Mouse (Mus musculus): ENCODE results near the gene Mipep.

Mipep gene

DNA sequence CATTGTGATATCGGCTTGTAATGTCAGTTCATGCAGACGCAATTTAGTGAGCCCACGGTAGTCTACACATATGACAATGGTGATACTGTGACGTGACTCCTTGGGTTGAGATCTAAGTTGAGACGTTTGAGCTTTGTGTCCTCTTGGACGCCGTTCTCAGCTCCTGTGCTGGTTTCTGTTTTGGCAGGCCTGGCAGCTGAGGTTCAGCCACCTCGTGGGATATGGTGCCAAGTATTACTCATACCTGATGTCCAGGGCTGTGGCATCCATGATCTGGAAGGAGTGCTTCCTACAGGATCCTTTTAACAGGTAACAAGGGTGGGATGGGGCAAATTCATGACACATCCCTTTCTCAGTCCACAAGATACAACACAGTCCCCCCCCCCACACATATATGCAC, 87.5 kb downstream of the Mipep start:
- DNase-seq (ENCODE audit: low spot score), result no peak

DNA sequence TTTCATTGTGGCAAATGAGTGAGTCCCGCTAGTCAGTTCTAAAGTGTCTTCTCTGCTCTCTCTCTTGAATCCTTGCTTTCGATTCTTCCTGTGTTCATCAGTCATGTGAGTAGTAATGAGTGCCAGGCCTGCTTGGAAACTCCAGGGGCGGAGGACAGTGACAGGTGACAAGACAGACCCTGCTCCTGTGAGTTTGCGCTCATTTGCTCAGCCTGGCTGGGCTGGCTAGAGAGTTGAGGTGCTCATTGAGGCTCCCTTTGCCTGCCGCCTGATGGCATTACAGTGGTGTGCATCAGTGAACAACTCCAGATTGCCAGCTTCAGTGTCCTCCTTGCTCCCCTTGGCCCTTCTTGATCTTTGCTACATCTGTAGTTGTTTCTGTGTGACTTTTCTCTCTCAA, 97.7 kb downstream of the Mipep start:
- DNase-seq (ENCODE audit: low spot score), result no peak

DNA sequence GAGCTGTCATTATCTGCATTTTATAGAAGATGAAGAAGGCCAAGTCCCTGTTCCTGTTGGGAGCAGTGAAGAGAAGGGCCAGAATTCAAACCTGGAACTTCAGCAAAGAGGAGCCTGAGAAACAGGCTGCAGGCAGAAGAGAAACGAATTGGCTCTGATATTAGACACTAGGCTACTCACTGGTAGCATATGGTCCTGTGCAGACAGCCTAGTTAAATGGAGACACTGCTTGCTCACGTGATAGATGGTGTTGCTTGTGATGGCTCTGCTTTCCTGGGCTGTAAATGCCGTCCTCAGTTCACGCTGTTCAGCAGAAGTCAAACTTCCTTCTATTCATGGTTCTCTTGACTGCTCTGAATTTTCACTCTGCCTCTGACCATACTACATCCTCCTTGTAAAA, 98.3 kb downstream of the Mipep start:
- no peak for DNase-seq (ENCODE audit: low spot score)

DNA sequence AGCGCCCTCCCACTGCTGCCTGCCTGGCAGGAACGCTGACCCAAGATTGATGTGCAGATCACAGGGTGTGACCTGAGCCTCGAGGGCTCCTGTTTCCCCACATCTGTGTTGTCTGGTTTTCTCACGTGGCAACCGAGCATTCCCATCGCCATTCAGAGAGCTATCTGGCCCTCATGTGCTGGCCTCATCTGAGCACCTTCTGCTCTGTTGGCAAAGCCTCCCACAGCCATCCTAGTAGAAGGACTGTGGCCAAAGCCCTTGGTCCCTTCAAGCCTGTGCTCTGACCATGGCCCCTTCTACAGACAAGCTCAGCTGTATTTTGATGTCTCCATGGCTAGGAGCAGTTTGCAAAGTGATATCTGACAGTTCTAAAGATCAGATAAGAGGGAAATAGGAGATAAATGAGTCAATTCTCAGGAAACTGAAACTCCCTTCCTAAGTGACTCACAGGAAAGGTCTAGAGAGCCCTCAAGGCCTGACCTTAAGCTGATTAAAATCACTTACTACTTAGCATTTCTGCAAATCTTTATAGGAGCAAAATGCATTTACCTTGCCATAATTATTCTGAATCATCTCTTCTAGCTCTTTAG, 101.1 kb downstream of the Mipep start:
- DNase-seq (ENCODE audit: low spot score), result no peak

DNA sequence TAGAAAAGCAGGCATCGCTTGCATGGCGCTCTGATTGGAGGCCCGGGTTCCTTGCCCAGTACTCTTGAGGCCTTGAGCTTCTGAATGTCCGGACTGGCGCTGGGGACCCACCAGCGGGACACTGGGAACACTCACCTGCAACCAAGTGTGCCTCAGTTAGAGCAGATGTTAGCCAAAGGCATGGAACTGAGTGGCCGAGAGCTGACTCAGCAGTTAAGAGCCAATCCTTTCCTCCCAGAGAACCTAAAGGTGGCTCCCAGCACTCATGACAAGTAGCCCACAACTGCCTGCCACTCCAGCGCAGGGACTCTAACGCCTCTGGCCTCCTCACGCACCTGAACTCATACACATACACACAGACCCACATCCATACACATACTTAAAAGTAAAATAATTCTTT, 109.5 kb downstream of the Mipep start:
- no peak for DNase-seq (ENCODE audit: low spot score)

DNA sequence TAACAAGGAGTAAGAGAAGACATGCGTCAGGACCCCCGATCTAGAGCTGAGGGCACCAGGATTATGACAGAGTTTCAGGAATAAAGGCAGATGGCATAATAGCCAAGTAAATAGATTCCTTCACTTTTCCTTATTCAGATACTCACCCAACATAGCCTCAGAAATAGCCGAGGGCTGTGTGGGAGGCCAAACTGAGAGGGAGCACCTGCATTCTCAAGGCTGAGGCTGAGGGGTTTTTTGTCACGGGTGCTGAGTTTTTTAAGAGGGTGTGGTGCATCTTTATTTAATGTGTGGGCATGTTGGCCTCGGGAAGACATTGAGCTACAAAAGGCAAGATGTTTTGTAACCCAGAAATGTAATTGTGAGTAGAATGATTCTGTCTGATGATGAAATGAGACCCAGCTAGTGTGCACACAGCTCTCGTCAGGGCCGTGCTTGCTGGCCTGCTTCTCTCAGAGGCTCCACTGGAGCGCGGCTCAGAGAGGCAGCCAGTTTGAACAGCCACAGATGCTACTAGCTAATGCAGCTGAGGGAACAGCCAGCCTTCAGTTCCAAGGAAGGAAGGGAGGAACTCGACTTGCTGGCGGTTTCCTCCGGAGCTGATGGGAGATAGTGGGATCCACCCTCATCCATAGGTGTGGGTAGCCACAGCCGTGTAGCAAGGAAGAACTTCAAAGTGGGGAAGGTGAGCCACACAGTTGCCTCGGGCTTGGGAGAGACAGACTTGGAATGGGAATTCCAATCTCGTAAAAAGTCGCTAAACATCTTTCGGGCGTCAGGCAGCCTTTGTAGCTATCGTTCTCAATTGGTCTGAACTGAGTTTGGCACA, 111.0 kb downstream of the Mipep start:
- no peak for DNase-seq (ENCODE audit: low spot score)

DNA sequence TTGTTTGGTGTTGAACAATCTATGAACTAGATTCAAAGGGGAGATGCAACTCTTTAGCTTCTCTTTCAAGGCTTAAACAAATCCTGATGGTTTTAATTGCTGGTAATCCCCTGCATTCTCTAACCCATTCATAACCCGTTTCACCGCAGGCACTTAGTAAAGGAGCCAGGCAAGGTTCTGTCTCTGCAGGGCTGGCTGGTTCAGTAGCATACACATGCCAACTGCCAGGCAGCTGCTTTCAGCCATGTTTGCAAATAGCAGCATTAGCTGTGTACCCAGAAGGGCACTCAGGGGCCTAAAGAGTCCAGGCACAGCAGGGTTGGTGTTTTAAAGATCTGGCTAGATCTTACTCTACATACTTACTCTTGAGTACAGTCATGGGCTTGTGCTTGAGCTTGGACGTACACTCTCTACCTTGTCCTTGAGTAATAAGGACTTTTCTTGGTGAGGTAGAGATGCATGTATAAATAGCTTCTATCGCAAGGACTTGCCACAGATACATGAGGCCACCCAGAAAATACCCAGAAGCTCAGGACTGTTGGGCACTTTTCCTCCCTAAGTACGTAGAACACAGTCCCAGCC, 113.8 kb downstream of the Mipep start:
- no peak for DNase-seq (ENCODE audit: low spot score)

DNA sequence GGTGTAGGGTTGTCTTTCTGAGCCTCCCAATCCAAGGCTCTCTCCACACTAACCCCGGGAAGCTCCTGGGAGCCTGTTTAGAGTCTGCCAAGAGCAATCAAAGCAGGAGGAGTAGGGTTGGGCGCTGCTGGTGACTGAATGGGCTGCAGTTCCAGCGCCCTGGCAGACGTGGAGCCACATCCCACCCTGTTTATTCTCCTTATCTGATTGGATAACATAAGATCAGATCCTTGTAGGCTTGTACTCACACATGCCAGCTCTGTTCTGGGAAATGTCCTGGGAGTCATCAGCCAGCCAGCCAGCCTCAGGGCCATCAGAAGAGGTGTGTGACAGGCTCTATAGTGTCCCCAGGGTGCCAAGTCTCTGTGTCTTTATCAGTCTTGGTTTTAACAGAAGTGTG, 120.1 kb downstream of the Mipep start:
- DNase-seq (ENCODE audit: low spot score), result no peak

DNA sequence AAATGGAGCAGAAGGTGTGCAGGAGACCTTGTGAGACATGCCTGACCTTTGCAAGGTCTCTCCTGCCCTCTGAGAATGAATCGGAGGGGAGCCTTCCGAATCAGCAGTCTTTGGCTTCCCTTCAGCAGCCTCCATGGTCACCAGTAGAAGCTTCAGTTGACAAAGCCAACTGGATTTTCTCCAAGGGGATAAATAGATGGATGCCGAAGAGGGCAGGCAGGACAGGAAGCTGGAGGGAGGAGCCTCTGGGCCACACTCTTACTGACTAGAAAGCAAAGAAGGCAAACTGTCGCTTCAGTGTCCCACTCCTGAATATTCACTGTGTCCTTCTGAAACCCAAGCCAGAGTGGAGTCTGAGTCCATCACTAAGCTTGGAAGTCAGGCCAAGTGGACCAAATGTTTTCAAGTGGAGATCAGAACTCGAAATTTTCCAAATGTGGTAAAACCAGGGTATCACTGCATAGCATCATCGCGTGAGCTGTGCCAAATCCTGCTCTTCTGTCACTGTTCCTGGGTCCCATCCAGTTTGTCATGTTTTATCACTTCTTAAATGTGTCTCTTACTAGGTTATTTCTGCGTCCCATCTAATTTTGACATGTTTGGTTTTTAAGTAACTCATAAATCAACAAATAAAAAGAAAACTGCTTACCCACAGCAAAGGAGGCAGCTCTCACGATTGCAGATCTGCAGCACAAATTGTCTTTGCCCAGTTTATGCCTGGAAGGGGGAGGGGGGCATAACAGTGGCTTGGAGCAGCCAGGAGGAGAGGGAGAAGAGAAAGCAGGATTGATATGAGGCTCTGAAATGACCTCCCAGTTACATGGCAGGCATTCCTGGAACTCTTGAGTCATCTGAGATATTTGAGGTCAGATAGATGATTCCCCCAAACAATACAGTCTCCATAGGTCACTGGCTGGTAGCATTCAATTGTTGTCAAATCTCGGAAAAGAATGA, 122.3 kb downstream of the Mipep start:
- DNase-seq (ENCODE audit: low spot score), result no peak

DNA sequence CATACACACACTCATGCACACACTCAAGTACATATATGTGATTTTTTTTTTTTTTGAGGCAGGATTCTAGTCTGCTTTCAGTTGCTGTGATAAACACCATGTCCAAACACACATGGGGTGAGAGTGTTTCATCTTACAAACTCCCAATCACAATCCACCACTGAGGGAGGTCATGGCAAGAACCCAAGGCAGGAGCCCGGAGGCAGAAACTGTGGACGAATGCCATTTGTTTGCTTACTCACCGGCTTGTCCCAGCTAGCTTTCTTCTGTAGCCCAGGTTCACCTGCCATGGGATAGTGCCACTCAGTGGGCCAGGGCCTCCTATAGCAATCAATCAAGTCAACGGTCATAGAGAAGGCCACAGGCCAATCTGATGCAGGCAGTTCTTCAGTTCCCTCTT, 125.0 kb downstream of the Mipep start:
- no peak for DNase-seq (ENCODE audit: low spot score)

DNA sequence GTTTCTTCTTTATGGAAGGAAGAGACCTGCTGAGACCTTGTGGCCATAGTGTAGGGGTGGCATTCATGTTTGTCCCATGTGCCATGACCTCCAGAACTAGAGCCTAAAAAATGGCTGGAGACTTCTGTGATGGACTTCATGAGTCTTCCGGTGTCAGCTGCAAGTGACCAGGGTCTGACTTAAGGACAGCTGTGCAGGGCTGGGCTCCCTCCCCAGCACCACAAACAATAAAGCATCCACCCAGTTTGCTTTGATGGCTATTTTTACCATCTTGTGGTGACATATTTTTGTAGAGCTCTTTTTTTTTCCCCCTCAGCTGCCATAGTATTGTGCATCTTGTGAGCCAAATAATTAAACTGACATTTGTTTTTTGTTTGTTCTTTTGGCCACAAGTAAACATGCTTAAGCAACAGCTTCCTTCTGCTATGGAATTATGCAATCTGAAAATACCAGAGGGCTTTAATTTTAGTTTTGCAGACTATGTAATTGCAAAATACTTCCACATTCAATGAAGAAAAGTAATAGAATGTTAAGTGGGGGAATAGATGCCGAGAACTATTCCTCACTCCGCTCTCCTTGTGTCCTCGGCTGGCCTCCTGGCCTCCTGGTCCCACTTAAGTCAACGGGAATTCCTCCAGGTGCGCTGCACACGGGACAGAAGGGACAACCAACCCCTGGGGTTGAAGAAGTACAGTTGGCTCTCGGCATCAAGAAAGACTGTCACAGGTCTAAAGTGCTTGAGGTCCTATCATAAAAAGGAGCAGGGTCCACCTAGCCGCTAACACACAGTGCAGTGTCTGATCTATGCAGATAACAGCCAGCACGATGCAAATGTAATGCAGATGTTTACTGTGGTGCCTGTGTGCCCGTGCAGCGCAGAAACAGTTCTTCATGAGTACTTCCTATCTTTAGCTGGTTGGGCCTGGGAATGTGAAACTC, 126.4 kb downstream of the Mipep start:
- DNase-seq (ENCODE audit: low spot score), result no peak

DNA sequence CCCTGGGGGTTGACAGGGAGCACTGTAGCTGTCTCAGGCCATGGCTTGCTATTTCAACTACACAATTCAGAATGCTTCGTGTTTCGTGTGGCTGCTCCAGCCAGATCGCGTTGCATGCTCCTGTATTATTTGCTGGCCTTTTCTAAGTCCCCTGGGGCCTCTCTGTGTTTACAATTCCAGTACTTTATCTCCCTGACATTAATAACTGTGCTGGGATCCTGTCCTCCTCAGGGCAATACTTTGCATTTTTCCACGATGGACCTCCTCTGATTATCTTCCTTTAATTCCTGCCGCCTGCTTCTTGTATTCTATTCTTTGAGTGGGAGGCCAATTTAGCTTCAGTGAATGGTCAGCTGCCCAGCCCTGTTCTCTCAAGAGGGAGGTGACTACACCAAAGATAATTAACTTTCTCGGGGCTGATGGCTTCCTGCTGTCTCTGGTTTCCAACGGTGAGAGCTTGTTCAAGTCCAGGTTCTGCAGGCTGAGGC, 128.7 kb downstream of the Mipep start:
- DNase-seq (ENCODE audit: low spot score), result no peak

DNA sequence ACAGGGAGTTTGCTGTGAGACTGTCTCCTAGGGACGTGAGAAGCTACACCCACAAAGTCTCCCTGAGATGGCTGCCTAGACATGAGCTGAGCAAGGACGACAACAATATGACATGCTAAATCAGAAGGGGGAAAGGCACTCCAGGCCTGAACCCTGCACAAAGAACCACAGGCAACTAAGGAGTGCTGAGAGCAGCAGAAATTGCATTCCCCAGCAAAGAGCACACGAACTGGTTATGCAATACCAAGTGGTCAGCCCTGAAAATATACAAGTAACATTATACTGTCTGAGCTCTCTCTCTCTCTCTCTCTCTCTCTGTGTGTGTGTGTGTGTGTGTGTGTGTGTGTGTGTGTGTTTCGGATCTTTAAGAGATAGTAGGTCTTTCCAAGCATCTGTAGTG, 132.3 kb downstream of the Mipep start:
- DNase-seq (ENCODE audit: low spot score), result no peak

DNA sequence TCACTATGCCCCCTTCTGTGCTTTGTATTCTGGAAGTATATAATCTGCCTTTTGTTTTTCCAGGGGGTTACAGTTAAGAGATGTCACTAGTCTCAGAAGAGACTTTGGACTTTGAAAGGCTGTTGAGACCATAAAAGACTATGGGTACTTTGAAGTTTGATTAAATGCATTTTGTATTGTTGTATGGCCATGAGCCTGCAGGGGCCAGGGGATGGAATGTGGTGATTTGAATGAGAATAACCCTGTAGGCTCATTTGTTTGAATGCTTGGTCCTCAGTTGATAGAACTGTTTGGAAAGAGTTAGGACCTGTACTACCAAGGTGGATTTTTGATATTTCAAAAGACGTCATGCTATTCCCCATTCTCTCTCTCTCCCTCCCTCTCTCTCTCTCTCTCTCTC, 141.6 kb downstream of the Mipep start:
- DNase-seq (ENCODE audit: low spot score), result no peak

DNA sequence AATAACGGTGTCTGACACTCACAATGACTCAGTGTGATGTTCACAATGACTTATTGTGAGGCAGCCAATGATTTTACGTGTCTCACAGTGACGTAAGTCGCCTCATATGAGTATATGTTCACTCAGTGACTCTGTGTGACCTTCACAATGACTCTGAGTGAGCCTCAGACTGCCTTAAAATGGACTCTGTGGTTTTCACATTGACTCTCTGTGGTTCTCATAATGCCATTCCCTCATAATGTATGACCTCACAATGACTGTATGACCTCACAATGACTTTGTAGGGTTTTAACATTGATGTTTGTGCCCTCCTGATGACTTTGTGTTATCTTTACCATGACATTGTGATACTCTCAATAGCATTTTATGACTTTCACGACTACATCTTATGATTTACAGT, 151.3 kb downstream of the Mipep start:
- DNase-seq (ENCODE audit: low spot score), result no peak

DNA sequence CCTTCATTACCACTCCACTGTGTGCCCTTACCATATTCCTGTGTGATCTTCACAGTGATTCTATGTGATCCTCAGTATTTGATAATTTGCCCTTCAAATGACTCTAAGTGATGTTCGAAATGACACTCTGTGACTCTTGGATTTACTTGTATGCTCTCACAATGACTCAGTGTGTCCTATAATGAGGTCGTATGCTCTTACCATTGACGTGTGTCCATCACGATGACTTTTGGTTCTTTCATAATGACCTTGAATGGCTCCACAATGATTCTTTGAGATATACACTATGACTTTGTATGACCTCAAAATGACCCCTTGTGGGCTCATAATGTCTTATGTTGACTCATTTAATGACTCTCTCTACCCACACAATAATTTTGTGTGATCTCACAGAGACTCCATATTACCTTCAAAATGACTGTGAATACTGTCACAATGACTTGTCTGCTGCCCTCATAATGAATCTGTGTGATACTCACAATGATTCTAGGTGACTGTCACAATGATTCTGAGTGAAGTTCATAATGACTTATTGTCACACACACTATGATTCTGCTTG, 153.2 kb downstream of the Mipep start:
- DNase-seq (ENCODE audit: low spot score), result no peak
